Mouse (Mus musculus): ENCODE results near the gene Etv6.

DNA sequence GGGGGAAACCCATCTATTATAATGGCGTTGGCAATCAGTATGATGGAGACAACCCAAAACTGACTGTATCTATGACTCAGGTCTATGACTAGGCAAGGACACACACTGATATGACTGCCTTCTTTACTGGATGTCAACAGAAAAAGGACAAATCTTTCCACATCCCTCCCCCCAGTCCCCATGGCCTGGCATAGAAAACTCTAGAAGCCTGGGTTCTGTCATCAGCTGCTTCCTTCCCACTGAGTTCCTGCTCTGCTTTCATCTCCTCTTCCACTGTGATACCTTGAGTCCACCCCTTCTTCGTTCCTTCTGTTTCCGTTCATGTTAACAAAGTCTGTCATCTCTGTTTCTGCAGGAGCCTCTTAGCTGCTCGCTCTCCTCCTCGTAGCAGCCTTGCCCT lies 170.2 kb downstream of the Etv6 start:
- TF ChIP-seq CTCF (conservative IDR thresholded peaks at IDR 0.05; ENCODE audit: insufficient read depth, insufficient read length, low read depth, low read length) (no peak), POLR2A (IDR thresholded peaks at IDR 0.05; ENCODE audit: low read depth, low read length) (no peak)

All from kidney, adult 2 months (tissue).